Mouse (Mus musculus): ENCODE data around the gene Palmd.

Palmd gene

DNA sequence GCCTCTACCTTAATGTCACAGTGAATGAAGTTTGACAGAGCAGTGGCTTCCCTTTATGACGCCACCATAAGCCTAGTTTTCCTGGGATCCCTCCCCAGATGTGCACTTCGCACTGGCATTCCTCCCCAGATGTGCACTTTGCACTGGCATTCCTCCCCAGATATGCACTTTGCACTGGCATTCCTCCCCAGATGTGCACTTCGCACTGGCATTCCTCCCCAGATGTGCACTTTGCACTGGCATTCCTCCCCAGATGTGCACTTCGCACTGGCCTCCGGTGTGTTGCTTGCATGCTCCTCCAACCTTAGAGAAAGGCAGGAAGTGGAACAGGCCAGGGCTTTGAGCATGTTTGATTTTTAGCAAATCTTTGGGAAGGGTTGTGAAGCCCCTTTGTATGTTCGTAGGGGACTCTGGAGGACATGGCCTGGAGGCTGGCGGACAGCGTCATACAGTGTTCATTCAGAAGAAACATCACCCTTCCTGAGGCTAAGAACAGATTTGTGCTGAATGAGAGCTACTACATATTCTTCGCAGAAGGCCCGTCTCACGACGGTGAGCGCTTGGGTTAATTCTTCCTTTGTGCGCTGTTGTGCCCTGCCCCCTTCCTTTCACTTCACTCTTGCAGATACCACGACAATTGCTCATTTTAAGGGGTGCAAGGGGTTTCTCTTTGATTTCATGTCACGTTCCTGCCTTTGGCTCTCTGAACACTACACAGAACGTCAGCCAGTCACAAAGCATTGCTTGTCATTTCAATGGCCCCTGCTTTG lies 77.2 kb downstream of the Palmd start:
- no peak for DNase-seq

DNA sequence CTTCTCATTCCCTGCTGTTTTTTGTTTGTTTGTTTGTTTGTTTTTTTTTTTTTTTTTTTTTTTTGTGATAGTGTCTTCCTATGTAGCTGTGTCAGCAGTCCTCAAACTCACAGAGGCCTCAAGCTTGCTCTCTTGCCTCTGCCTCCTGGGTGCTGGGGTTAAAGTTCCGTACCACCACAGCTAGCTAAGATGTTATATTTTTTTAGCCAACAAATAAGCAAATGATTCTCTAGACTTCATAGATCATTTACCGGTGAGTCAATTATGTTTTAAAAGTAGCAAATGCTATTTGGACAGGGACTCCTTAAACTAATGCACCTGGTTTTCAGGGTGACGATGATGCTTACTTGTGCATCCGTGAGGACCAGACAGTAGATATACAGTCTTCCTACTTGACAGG lies 78.2 kb downstream of the Palmd start:
- no peak for DNase-seq

DNA sequence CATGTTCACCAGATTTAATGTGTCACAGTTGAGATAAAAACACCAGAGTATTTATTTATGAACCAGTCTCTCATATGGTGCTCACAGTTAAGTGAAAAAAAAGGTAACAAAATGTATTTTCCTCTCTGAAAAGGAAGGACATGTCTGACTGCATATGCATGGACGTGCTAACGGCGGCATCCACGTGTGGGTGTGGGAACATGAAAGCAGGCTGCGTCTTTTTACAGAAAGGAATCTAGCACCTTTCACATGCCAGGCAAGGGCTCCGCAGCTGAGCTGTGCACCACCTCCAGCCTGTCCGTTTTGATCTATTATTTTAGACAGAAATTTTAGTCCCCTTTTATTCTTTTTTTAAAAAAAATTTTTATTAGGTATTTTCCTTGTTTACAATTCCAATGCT lies 79.4 kb downstream of the Palmd start:
- no peak for DNase-seq

DNA sequence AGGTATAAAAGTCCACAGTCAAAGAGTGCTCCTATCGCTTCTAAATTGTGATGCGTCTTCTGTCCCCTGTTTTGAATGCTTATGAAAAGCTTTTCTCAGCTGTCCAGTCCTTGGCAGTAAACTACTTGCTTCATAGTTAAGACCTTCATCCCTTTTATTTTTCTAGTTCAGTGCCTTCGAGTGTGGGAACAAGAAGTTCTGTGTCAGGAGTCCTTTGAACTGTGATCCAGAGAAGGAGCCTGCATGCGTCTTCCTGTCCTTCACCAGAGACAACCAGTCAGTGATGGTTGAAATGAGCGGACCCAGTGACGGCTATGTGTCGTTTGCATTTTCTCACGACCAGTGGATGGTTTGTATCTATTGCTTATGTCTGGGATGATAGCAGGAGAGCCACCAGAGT lies 83.8 kb downstream of the Palmd start:
- no peak for DNase-seq

DNA sequence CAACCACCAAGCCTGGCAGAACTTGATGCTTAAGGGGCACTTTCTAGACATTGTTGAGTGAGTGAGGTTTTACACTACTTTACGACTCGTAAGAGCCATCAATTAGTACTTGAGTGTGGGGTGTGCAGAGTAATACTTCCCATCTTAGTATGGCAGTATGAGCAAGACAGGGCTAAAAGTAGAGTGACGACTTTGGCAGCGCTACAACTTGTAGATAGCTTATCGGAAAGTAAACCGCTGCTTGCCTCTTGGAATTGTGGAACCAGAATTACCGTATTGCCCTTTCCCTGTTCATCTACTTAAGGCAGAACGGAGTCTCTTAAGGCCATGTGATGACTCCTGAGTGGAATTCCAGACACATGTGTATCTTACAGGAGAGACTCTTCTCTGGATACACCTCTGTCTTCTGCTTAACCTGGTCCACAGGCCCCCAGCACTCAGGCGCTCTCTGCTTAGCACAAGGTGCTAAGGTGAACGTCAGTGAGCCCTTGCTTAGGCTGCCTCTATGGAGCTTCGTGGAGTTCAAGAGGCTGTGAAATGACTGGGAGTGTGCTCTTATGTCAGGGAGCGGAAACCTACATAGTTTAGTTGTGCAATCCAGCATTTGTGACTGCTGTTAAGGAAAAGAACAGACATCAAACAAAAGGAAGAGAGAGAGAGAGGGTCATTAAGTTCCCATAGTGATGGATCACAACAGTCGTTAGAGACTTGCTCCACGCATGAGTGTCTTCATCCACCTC lies 86.4 kb downstream of the Palmd start:
- no peak for DNase-seq

DNA sequence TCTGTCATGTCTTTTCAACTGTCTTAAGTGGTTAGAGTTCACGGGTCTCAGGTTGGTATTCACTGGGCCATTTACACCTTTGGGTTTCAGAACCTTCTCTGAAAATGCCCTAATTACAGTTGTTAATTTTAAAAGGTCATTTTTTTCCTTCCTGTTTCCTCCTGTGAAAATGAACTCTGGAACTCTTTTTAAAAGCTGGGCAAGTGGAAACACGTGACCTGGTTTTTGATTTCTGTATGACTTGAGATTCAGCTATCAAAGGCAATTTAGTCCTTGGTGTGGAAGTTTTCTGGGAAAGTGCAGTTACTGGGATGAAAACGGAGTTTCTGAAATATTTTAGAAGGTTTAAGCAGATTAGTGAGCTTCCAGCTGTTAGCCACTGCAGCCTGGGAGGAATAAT lies 98.4 kb downstream of the Palmd start:
- no peak for DNase-seq
